Comparison of ENCODE assay signal across 26 mouse cellular contexts in genomic region chr8:64216252-64216651, GRCm38 (mm10). TPM values are rescaled to one million over a fixed set of nuclear protein-coding genes. Genes with fewer than 3 reads are reported as not detected.
A peak's percentile ranks its signal among the peaks of the same experiment; 100 is the strongest.
DNase-seq lines count a peak whose midpoint lies in the region; ATAC-seq and TF ChIP-seq lines count a peak whose summit lies in the region.
"Had no signal": no experiment of that assay in that cellular context is flagged by ENCODE, and none has a peak within 500 bp of the region (broad histone marks: within the 10 kb centered on the region; RNA-seq: fewer than 3 reads in every experiment).

No protein-coding gene starts in this region.

- H3K4me1 ChIP-seq in forebrain, embryonic 12.5 days, result no peaks in the 10 kb centered on the region
- H3K4me1 ChIP-seq in forebrain, embryonic 15.5 days, result peaks cover 8% of the 10 kb centered on the region
- no peaks in the 10 kb centered on the region for H3K4me1 ChIP-seq in hindbrain, embryonic 14.5 days (replicated peaks; ENCODE audit: control insufficient read depth, insufficient read depth, low read length)
- H3K4me1 ChIP-seq in hindbrain, embryonic 10.5 days (replicated peaks), result no peaks in the 10 kb centered on the region
- peaks cover 7% of the 10 kb centered on the region; the same call in 1 of the 2 replicates for H3K4me1 ChIP-seq in neural tube, embryonic 13.5 days (replicated peaks)
- peaks cover 5% of the 10 kb centered on the region for H3K4me1 ChIP-seq in neural tube, embryonic 15.5 days
- peaks cover 31% of the 10 kb centered on the region for H3K4me1 ChIP-seq in limb, embryonic 10.5 days
- H3K4me1 ChIP-seq: embryonic facial prominence, embryonic 12.5 days had no signal

- no peak for TF ChIP-seq CTCF in brain, embryonic 14.5 days (IDR thresholded peaks at IDR 0.05; ENCODE audit: borderline replicate concordance, extremely low read depth, insufficient read depth, insufficient read length)

- no peaks in the 10 kb centered on the region for H3K36me3 ChIP-seq in forebrain, embryonic 12.5 days (replicated peaks)
- no peaks in the 10 kb centered on the region for H3K36me3 ChIP-seq in forebrain, embryonic 15.5 days
- no peaks in the 10 kb centered on the region for H3K36me3 ChIP-seq in hindbrain, embryonic 14.5 days (replicated peaks; ENCODE audit: control insufficient read depth, insufficient read depth)
- no peaks in the 10 kb centered on the region for H3K36me3 ChIP-seq in hindbrain, embryonic 10.5 days
- H3K36me3 ChIP-seq in neural tube, embryonic 13.5 days, result no peaks in the 10 kb centered on the region
- H3K36me3 ChIP-seq in neural tube, embryonic 15.5 days, result no peaks in the 10 kb centered on the region
- H3K36me3 ChIP-seq in limb, embryonic 10.5 days, result no peaks in the 10 kb centered on the region
- H3K36me3 ChIP-seq: embryonic facial prominence, embryonic 10.5 days; embryonic facial prominence, embryonic 12.5 days; G1E had no signal

- H3K27me3 ChIP-seq in forebrain, embryonic 12.5 days, result no peaks in the 10 kb centered on the region
- no peaks in the 10 kb centered on the region for H3K27me3 ChIP-seq in forebrain, embryonic 15.5 days
- H3K27me3 ChIP-seq in hindbrain, embryonic 14.5 days (ENCODE audit: control insufficient read depth, insufficient read depth, low read length), result no peaks in the 10 kb centered on the region
- no peaks in the 10 kb centered on the region for H3K27me3 ChIP-seq in hindbrain, embryonic 10.5 days (ENCODE audit: insufficient read depth, poor library complexity, severe bottlenecking)
- no peaks in the 10 kb centered on the region for H3K27me3 ChIP-seq in neural tube, embryonic 13.5 days
- no peaks in the 10 kb centered on the region for H3K27me3 ChIP-seq in neural tube, embryonic 15.5 days (replicated peaks)
- no peaks in the 10 kb centered on the region for H3K27me3 ChIP-seq in limb, embryonic 10.5 days (ENCODE audit: low read depth, poor library complexity, severe bottlenecking)
- H3K27me3 ChIP-seq: CH12.LX; embryonic facial prominence, embryonic 12.5 days had no signal

- 0 out of 2 replicates have a peak, but pooled peaks cover 4% of the 10 kb centered on the region for H3K9me3 ChIP-seq in forebrain, embryonic 12.5 days
- H3K9me3 ChIP-seq in forebrain, embryonic 15.5 days, result no peaks in the 10 kb centered on the region
- no peaks in the 10 kb centered on the region for H3K9me3 ChIP-seq in hindbrain, embryonic 14.5 days (ENCODE audit: control insufficient read depth, low read length)
- H3K9me3 ChIP-seq in hindbrain, embryonic 10.5 days, result 0 out of 2 replicates have a peak, but pooled peaks cover 5% of the 10 kb centered on the region
- H3K9me3 ChIP-seq in neural tube, embryonic 13.5 days, result 0 out of 2 replicates have a peak, but pooled peaks cover 4% of the 10 kb centered on the region
- H3K9me3 ChIP-seq in neural tube, embryonic 15.5 days (replicated peaks), result no peaks in the 10 kb centered on the region
- H3K9me3 ChIP-seq in limb, embryonic 10.5 days (replicated peaks), result 0 out of 2 replicates have a peak, but pooled peaks cover 4% of the 10 kb centered on the region
- H3K9me3 ChIP-seq: embryonic facial prominence, embryonic 12.5 days; G1E had no signal

- H3K27ac ChIP-seq in forebrain, embryonic 12.5 days, result no peak overlapping the region
- H3K27ac ChIP-seq in forebrain, embryonic 15.5 days (replicated peaks), result no peak overlapping the region
- no peak overlapping the region for H3K27ac ChIP-seq in hindbrain, embryonic 14.5 days
- H3K27ac ChIP-seq in hindbrain, embryonic 10.5 days, result no peak overlapping the region
- no peak overlapping the region for H3K27ac ChIP-seq in neural tube, embryonic 13.5 days (replicated peaks)
- no peak overlapping the region for H3K27ac ChIP-seq in neural tube, embryonic 15.5 days (replicated peaks)
- H3K27ac ChIP-seq in limb, embryonic 10.5 days, result no peak overlapping the region
- H3K27ac ChIP-seq: embryonic facial prominence, embryonic 10.5 days; embryonic facial prominence, embryonic 12.5 days had no signal

- 41% methylated on average over 1 of the region's 1 CpGs for WGBS in forebrain, embryonic 12.5 days
- 27% methylated on average over 1 of the region's 1 CpGs for WGBS in forebrain, embryonic 15.5 days
- WGBS in hindbrain, embryonic 14.5 days, result 83% methylated on average over 1 of the region's 1 CpGs
- 96% methylated on average over 1 of the region's 1 CpGs for WGBS in hindbrain, embryonic 10.5 days
- 70% methylated on average over 1 of the region's 1 CpGs for WGBS in neural tube, embryonic 13.5 days
- 48% methylated on average over 1 of the region's 1 CpGs for WGBS in neural tube, embryonic 15.5 days
- WGBS in limb, embryonic 10.5 days, result 41% methylated on average over 1 of the region's 1 CpGs

- H3K4me2 ChIP-seq in forebrain, embryonic 12.5 days, result no peak overlapping the region
- no peak overlapping the region for H3K4me2 ChIP-seq in forebrain, embryonic 15.5 days (replicated peaks)
- no peak overlapping the region for H3K4me2 ChIP-seq in hindbrain, embryonic 14.5 days (replicated peaks)
- H3K4me2 ChIP-seq in neural tube, embryonic 13.5 days, result no peak overlapping the region
- no peak overlapping the region for H3K4me2 ChIP-seq in neural tube, embryonic 15.5 days
- H3K4me2 ChIP-seq: embryonic facial prominence, embryonic 12.5 days had no signal

- H3K4me3 ChIP-seq in forebrain, embryonic 12.5 days (replicated peaks), result no peak overlapping the region
- no peak overlapping the region for H3K4me3 ChIP-seq in forebrain, embryonic 15.5 days
- H3K4me3 ChIP-seq in hindbrain, embryonic 14.5 days (replicated peaks; ENCODE audit: low read length), result no peak overlapping the region
- H3K4me3 ChIP-seq in hindbrain, embryonic 10.5 days, result no peak overlapping the region
- no peak overlapping the region for H3K4me3 ChIP-seq in neural tube, embryonic 13.5 days
- H3K4me3 ChIP-seq in neural tube, embryonic 15.5 days (replicated peaks), result no peak overlapping the region
- no peak overlapping the region for H3K4me3 ChIP-seq in limb, embryonic 10.5 days
- H3K4me3 ChIP-seq: embryonic facial prominence, embryonic 10.5 days; embryonic facial prominence, embryonic 12.5 days had no signal

- TF ChIP-seq POLR2A in brain, embryonic 14.5 days (IDR thresholded peaks at IDR 0.05; ENCODE audit: borderline replicate concordance, extremely low read depth, insufficient read depth, insufficient read length, poor library complexity, severe bottlenecking), result no peak

- peak; percentile 32 for DNase-seq in hindbrain, embryonic 14.5 days (ENCODE audit: low spot score)
- DNase-seq in hindbrain, embryonic 10.5 days (ENCODE audit: low spot score), result no peak
- DNase-seq in brain, embryonic 14.5 days (ENCODE audit: low read depth), result peak; percentile 62
- DNase-seq in limb, embryonic 10.5 days (ENCODE audit: low spot score), result no peak
- DNase-seq: adrenal gland, adult 8-10 months; adrenal gland, postnatal 14 days; adrenal gland, postnatal 36 days; B cell, adult 2 months; cerebellum, adult 11 months; cerebellum, adult 18-20 months; cerebellum, adult 8-10 months; cerebellum, adult 9-11 months; cerebellum, postnatal 14 days; cerebellum, postnatal 36 days; forebrain, postnatal 0 days had no signal

- H3K9ac ChIP-seq in forebrain, embryonic 12.5 days, result no peak overlapping the region
- no peak overlapping the region for H3K9ac ChIP-seq in forebrain, embryonic 15.5 days (replicated peaks)
- H3K9ac ChIP-seq in hindbrain, embryonic 14.5 days, result no peak overlapping the region
- H3K9ac ChIP-seq in neural tube, embryonic 13.5 days, result no peak overlapping the region
- H3K9ac ChIP-seq in neural tube, embryonic 15.5 days (replicated peaks), result no peak overlapping the region
- H3K9ac ChIP-seq: embryonic facial prominence, embryonic 12.5 days; forebrain, postnatal 0 days had no signal

- ATAC-seq in forebrain, embryonic 12.5 days (ENCODE audit: low FRiP score), result peak; percentile 50; the same call in 1 of the 2 replicates
- ATAC-seq in forebrain, embryonic 15.5 days (replicated peaks), result no peak
- no peak for ATAC-seq in hindbrain, embryonic 14.5 days (ENCODE audit: low FRiP score)
- ATAC-seq in neural tube, embryonic 13.5 days (ENCODE audit: low read depth), result peak; percentile 59; the same call in 1 of the 2 replicates
- no peak for ATAC-seq in neural tube, embryonic 15.5 days (ENCODE audit: low FRiP score)
- ATAC-seq: activated CD4-positive, CD25-positive, alpha-beta regulatory T cell, adult 4 months; CD4-positive, CD25-positive, alpha-beta regulatory T cell, adult 4 months; forebrain, postnatal 0 days; Patski had no signal

RNA-seq across cellular contexts. Expression of gene Tll1, which starts 10.2 kb away (rescaled TPM):
- 0.94 and 1.4 TPM in 2 replicates for polyA plus RNA-seq in forebrain, embryonic 12.5 days (2016; fragmentation: Nextera tagmentation; extraction: Ambion mirVana)
- 1.9 TPM in 2 replicates for polyA plus RNA-seq in forebrain, embryonic 15.5 days (2015; fragmentation: Nextera tagmentation; extraction: Ambion mirVana)
- 3.4 and 3.5 TPM in 2 replicates for polyA plus RNA-seq in hindbrain, embryonic 14.5 days (2014; fragmentation: Nextera tagmentation; extraction: Ambion mirVana)
- polyA plus RNA-seq in hindbrain, embryonic 10.5 days (2016; fragmentation: Nextera tagmentation; extraction: Ambion mirVana), result 1.1 and 1.3 TPM in 2 replicates
- 2.2 TPM in 2 replicates for polyA plus RNA-seq in neural tube, embryonic 13.5 days (2015; fragmentation: Nextera tagmentation; extraction: Ambion mirVana)
- polyA plus RNA-seq in neural tube, embryonic 15.5 days (2015; fragmentation: Nextera tagmentation; extraction: Ambion mirVana), result 3.0 and 3.1 TPM in 2 replicates
- 1.2 and 2.9 TPM in 2 replicates for polyA plus RNA-seq in brain, embryonic 14.5 days (2012; rRNA removed)
- polyA plus RNA-seq in limb, embryonic 10.5 days (2016; fragmentation: Nextera tagmentation; extraction: Ambion mirVana), result 1.1 and 1.9 TPM in 2 replicates
- polyA plus RNA-seq: activated CD4-positive, CD25-positive, alpha-beta regulatory T cell, adult 4 months; CD4-positive, CD25-positive, alpha-beta regulatory T cell, adult 4 months; G1E had no signal

Comparison
In these comparisons a context has a peak if more than half of its experiments do, and no peak if none do; other contexts are left out.
1. ATAC-seq: peak in forebrain, embryonic 12.5 days (single experiment) and neural tube, embryonic 13.5 days (single experiment); none in forebrain, embryonic 15.5 days (single experiment), hindbrain, embryonic 14.5 days (single experiment) and neural tube, embryonic 15.5 days (single experiment).
2. DNase-seq: peak in hindbrain, embryonic 14.5 days (single experiment) and brain, embryonic 14.5 days (single experiment); none in hindbrain, embryonic 10.5 days (single experiment) and limb, embryonic 10.5 days (single experiment).